28 mouse cellular contexts compared by ENCODE assay signal in the genomic region with DNA sequence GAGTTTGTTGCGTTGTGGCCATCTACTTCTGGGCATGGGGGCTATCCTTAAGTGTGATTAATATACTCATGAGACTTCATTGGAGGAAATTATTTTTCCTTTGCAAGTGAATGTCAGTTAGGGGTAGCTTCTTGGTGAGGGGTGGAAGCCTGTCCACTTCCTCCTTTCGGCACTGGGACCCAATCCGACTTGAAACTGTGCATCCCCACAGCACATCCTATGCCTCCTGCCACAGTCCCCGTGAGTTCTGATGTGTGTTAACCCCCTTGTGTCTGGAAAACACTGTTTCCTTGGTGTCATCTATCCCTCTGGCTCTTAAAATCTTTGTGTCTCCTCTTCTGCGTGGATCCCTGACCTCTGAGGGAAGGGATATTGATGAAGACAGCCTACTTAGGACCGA. TPM values are rescaled to one million over a fixed set of nuclear protein-coding genes. Genes with fewer than 3 reads are reported as not detected.
A peak's percentile ranks its signal among the peaks of the same experiment; 100 is the strongest.
DNase-seq lines count a peak whose midpoint lies in the region; ATAC-seq and TF ChIP-seq lines count a peak whose summit lies in the region.
"Had no signal": no experiment of that assay in that cellular context is flagged by ENCODE, and none has a peak within 500 bp of the region (broad histone marks: within the 10 kb centered on the region; RNA-seq: fewer than 3 reads in every experiment).

No protein-coding gene starts in this region.

- H3K4me3 ChIP-seq in heart, embryonic 10.5 days = no peak overlapping the region
- H3K4me3 ChIP-seq in heart, adult 2 months = no peak overlapping the region
- H3K4me3 ChIP-seq in kidney, embryonic 16.5 days (ENCODE audit: low read length) = no peak overlapping the region
- H3K4me3 ChIP-seq: embryonic facial prominence, embryonic 10.5 days; embryonic facial prominence, embryonic 13.5 days; erythroblast, embryonic 14.5 days; forebrain, embryonic 12.5 days; forebrain, embryonic 15.5 days; heart, embryonic 12.5 days; heart, embryonic 15.5 days; hindbrain, embryonic 10.5 days; hindbrain, embryonic 13.5 days had no signal

- WGBS in heart, embryonic 10.5 days = 58% methylated on average over 6 of the region's 6 CpGs
- WGBS in heart, adult 2 months = 41% methylated on average over 6 of the region's 6 CpGs
- WGBS in kidney, embryonic 16.5 days = 50% methylated on average over 6 of the region's 6 CpGs

- no peak overlapping the region for H3K4me2 ChIP-seq in kidney, embryonic 16.5 days (replicated peaks; ENCODE audit: low read depth, low read length)
- H3K4me2 ChIP-seq: embryonic facial prominence, embryonic 13.5 days; forebrain, embryonic 12.5 days; forebrain, embryonic 15.5 days; heart, embryonic 12.5 days; heart, embryonic 15.5 days; hindbrain, embryonic 13.5 days had no signal

- TF ChIP-seq CTCF in heart, adult 2 months (IDR thresholded peaks at IDR 0.05) = no peak

- no peak overlapping the region for H3K9ac ChIP-seq in heart, adult 2 months (ENCODE audit: low read depth, low read length)
- H3K9ac ChIP-seq in kidney, embryonic 16.5 days (replicated peaks; ENCODE audit: low read length) = no peak overlapping the region
- H3K9ac ChIP-seq: embryonic facial prominence, embryonic 13.5 days; forebrain, embryonic 12.5 days; forebrain, embryonic 15.5 days; heart, embryonic 12.5 days; heart, embryonic 15.5 days; hindbrain, embryonic 13.5 days had no signal

- intact Hi-C loops in heart, adult 2 months (cut with DNase I) = loop anchor here (5.0 kb wide), 1 partner anchor 79 kb away; no protein-coding TSS in a partner anchor

- peak; percentile 55 for DNase-seq in heart, embryonic 10.5 days (ENCODE audit: low spot score)
- no peak for DNase-seq in heart, adult 2 months
- DNase-seq in frontal cortex, postnatal 10 days (ENCODE audit: low spot score in 2 of 2) = no peak
- DNase-seq: adrenal gland, adult 8-10 months; adrenal gland, postnatal 25 days; cerebellum, adult 18-20 months; cerebellum, adult 9-10 months; cerebellum, postnatal 25 days; embryo, embryonic 11 days; gastrocnemius, postnatal 10 days; heart, adult 18-20 months; heart, postnatal 10 days; heart, postnatal 36 days had no signal

- H3K79me2 ChIP-seq in heart, adult 2 months (replicated peaks; ENCODE audit: control insufficient read depth, insufficient read depth, low read length) = no peaks in the 10 kb centered on the region

- no peak for TF ChIP-seq EP300 in heart, adult 2 months (IDR thresholded peaks at IDR 0.05; ENCODE audit: insufficient read depth, low read depth, low read length)

- no peaks in the 10 kb centered on the region for H3K36me3 ChIP-seq in heart, embryonic 10.5 days
- no peaks in the 10 kb centered on the region for H3K36me3 ChIP-seq in heart, adult 2 months (ENCODE audit: control insufficient read depth, insufficient read depth, low read length)
- H3K36me3 ChIP-seq in kidney, embryonic 16.5 days (ENCODE audit: insufficient read depth, low read length) = no peaks in the 10 kb centered on the region
- H3K36me3 ChIP-seq: embryonic facial prominence, embryonic 10.5 days; embryonic facial prominence, embryonic 13.5 days; forebrain, embryonic 12.5 days; forebrain, embryonic 15.5 days; heart, embryonic 12.5 days; heart, embryonic 15.5 days; hindbrain, embryonic 10.5 days; hindbrain, embryonic 13.5 days had no signal

- no peaks in the 10 kb centered on the region for H3K9me3 ChIP-seq in heart, embryonic 10.5 days
- no peaks in the 10 kb centered on the region for H3K9me3 ChIP-seq in kidney, embryonic 16.5 days (ENCODE audit: low read length)
- H3K9me3 ChIP-seq: embryonic facial prominence, embryonic 10.5 days; embryonic facial prominence, embryonic 13.5 days; forebrain, embryonic 12.5 days; forebrain, embryonic 15.5 days; heart, embryonic 12.5 days; heart, embryonic 15.5 days; hindbrain, embryonic 10.5 days; hindbrain, embryonic 13.5 days had no signal

- ATAC-seq in common myeloid progenitor, adult 5-6 weeks (replicated peaks; ENCODE audit: low read depth, poor library complexity, severe bottlenecking) = 0 out of 2 replicates have a peak, but pooled peaks have one; percentile 50
- peak; percentile 71 for ATAC-seq in granulocyte monocyte progenitor cell, adult 5-6 weeks (replicated peaks; ENCODE audit: poor library complexity, severe bottlenecking)
- ATAC-seq in kidney, embryonic 16.5 days (ENCODE audit: low FRiP score, low TSS enrichment) = no peak
- ATAC-seq: activated CD4-positive, CD25-positive, alpha-beta regulatory T cell, adult 4 months; forebrain, embryonic 15.5 days; hindbrain, embryonic 16.5 days; intestine, postnatal 0 days had no signal

- peaks cover 8% of the 10 kb centered on the region; the same call in 1 of the 2 replicates for H3K27me3 ChIP-seq in heart, embryonic 10.5 days (ENCODE audit: insufficient read depth, poor library complexity, severe bottlenecking)
- H3K27me3 ChIP-seq in heart, adult 2 months (ENCODE audit: control insufficient read depth, insufficient read depth, low read length) = no peaks in the 10 kb centered on the region
- H3K27me3 ChIP-seq in kidney, embryonic 16.5 days (ENCODE audit: insufficient read depth, low read length) = peaks cover 14% of the 10 kb centered on the region

- H3K27ac ChIP-seq in heart, embryonic 10.5 days = no peak overlapping the region
- H3K27ac ChIP-seq in heart, adult 2 months = no peak overlapping the region
- no peak overlapping the region for H3K27ac ChIP-seq in kidney, embryonic 16.5 days (ENCODE audit: low read length)
- H3K27ac ChIP-seq: embryonic facial prominence, embryonic 10.5 days; embryonic facial prominence, embryonic 13.5 days; forebrain, embryonic 12.5 days; forebrain, embryonic 15.5 days; heart, embryonic 15.5 days; hindbrain, embryonic 10.5 days; hindbrain, embryonic 13.5 days had no signal

- TF ChIP-seq POLR2A in heart, adult 2 months (IDR thresholded peaks at IDR 0.05; ENCODE audit: insufficient read depth, low read depth, low read length) = no peak

- H3K4me1 ChIP-seq in heart, embryonic 10.5 days = no peaks in the 10 kb centered on the region
- H3K4me1 ChIP-seq in heart, adult 2 months (ENCODE audit: control insufficient read depth, insufficient read depth, low read length) = no peaks in the 10 kb centered on the region
- H3K4me1 ChIP-seq in kidney, embryonic 16.5 days (ENCODE audit: insufficient read depth, low read length) = no peaks in the 10 kb centered on the region
- H3K4me1 ChIP-seq: embryonic facial prominence, embryonic 10.5 days; embryonic facial prominence, embryonic 13.5 days; forebrain, embryonic 12.5 days; forebrain, embryonic 15.5 days; heart, embryonic 12.5 days; heart, embryonic 15.5 days; hindbrain, embryonic 10.5 days; hindbrain, embryonic 13.5 days had no signal

RNA-seq across cellular contexts. Expression of a gene that starts 11.6 kb away (rescaled TPM):
- polyA plus RNA-seq in heart, embryonic 10.5 days (2016; fragmentation: Nextera tagmentation; extraction: Ambion mirVana) = 4.5 TPM in 2 replicates
- total RNA-seq in heart, adult 2 months (2021) = 10 to 100 TPM; 18.9 to 20.6 TPM
- 12.7 and 13.3 TPM in 2 replicates for polyA plus RNA-seq in heart, adult 2 months (2012; rRNA removed)
- 1.3 and 3.0 TPM in 2 replicates for total RNA-seq in common myeloid progenitor, adult 5-6 weeks (2017)
- 7.4 TPM in 1 of 2 replicates, not detected in the other for total RNA-seq in granulocyte monocyte progenitor cell, adult 5-6 weeks (2014; fragmentation: Nextera tagmentation)
- total RNA-seq in granulocyte monocyte progenitor cell, adult 5-6 weeks (2017) = 0.56 and 3.5 TPM in 2 replicates
- 2.8 and 3.3 TPM in 2 replicates for polyA plus RNA-seq in kidney, embryonic 16.5 days (2015; fragmentation: Nextera tagmentation; extraction: Ambion mirVana)
- polyA plus RNA-seq: erythroblast, embryonic 14.5 days had no signal

RNA-seq across cellular contexts. Expression of a gene that starts 11.9 kb away (rescaled TPM):
- not detected in 2 replicates for polyA plus RNA-seq in heart, embryonic 10.5 days (2016; fragmentation: Nextera tagmentation; extraction: Ambion mirVana)
- total RNA-seq in heart, adult 2 months (2021) = under 1 TPM; 0.68 to 0.94 TPM
- polyA plus RNA-seq in heart, adult 2 months (2012; rRNA removed) = 1.1 and 1.8 TPM in 2 replicates
- total RNA-seq in common myeloid progenitor, adult 5-6 weeks (2017) = 0.92 TPM in 1 of 2 replicates, not detected in the other
- total RNA-seq in granulocyte monocyte progenitor cell, adult 5-6 weeks (2014; fragmentation: Nextera tagmentation) = 0.28 TPM in 1 of 2 replicates, not detected in the other
- total RNA-seq in granulocyte monocyte progenitor cell, adult 5-6 weeks (2017) = not detected in 2 replicates
- 0.26 and 0.39 TPM in 2 replicates for polyA plus RNA-seq in kidney, embryonic 16.5 days (2015; fragmentation: Nextera tagmentation; extraction: Ambion mirVana)
- polyA plus RNA-seq: erythroblast, embryonic 14.5 days; heart, embryonic 12.5 days had no signal

RNA-seq across cellular contexts. Expression of a gene that starts 47.1 kb away (rescaled TPM):
- polyA plus RNA-seq in heart, embryonic 10.5 days (2016; fragmentation: Nextera tagmentation; extraction: Ambion mirVana) = 10.5 and 11.1 TPM in 2 replicates
- total RNA-seq in heart, adult 2 months (2021) = 10 to 100 TPM in 1 of 2 experiments, 1 to 10 TPM in 1; 8.9 to 10.2 TPM
- 6.8 and 7.5 TPM in 2 replicates for polyA plus RNA-seq in heart, adult 2 months (2012; rRNA removed)
- 3.8 TPM in 2 replicates for total RNA-seq in common myeloid progenitor, adult 5-6 weeks (2017)
- 5.1 and 5.7 TPM in 2 replicates for total RNA-seq in granulocyte monocyte progenitor cell, adult 5-6 weeks (2014; fragmentation: Nextera tagmentation)
- 1.6 and 4.4 TPM in 2 replicates for total RNA-seq in granulocyte monocyte progenitor cell, adult 5-6 weeks (2017)
- 9.1 and 10.6 TPM in 2 replicates for polyA plus RNA-seq in kidney, embryonic 16.5 days (2015; fragmentation: Nextera tagmentation; extraction: Ambion mirVana)
- polyA plus RNA-seq: erythroblast, embryonic 14.5 days had no signal
